Mouse (Mus musculus) kidney, adult 11 months (tissue): Measurements from ENCODE around the gene Amot.

Experiments
- DNase-seq: peaks from one replicate; pipeline ENCODE4 v3.0.0; 2022

Gene Amot

GRCm38 (mm10) chrX:145504717-145505415 lies at the start of gene Amot:
Gene Amot (minus strand): TSS chrX:145505181.
- DNase-seq = peak; percentile 86

GRCm38 (mm10) chrX:145545060-145545459 lies 40.1 kb upstream of the Amot start:
- no peak for DNase-seq

DNA sequence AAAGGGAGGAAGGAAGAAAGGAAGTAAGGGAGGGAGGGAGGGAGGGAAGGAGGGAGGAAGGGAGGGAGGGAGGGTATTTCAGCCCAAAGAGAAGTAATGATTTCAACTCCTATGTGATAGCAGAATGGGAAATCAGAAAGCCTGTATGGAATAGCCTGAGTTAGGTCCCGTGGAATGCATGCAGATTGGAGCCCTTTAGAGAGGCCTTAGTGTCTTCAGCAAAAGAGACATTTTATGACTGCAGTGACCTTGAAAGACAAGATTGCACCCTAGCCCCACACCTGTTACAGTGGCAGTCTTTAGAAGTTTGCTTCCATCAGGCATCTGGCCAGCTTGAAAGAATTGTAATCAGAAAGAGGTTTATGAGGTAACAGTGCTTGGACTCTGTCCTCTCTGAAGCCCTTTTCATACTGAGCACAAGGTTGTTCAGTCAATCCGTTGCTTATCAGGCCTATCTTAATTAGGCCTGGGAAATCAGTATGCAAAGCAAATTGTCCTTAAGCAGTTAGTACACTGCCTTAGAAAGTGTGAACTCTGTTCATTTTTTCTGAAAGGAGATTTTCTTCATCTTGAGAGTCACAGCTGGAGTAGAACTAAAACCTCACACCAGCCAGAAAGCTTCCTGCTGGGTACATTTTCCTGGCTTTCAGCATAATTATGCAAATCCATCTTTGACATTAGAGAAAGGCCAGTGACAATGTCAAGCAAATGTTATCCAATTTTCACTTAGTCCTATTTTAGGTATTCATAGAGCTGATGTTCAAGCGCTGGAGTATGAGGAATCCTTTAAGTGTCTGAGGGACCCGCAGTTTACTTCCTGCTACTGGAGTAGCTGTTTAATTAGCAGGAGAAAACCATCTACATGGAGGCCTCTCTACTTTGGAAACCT lies 38.9 kb upstream of the Amot start:
- DNase-seq = peak; percentile 3

GRCm38 (mm10) chrX:145541050-145541449 lies 36.1 kb upstream of the Amot start:
- DNase-seq = no peak

DNA sequence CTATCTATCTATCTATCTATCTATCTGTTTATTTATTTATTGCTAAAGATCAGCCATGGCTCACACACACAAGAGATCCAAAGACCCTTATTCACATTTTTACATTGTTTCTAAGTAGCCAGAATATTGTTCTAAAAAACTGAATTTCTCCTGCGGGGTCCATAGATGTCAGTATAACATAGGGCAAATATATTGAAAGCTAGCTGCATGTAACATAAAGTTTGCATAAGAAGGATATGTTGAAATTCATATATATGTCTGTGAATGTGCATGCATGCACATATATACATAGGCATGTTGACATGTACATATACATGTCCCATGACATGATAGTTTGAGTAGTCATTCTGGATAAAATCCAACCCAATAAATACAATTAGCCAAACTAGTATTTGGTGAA lies 35.3 kb upstream of the Amot start:
- no peak for DNase-seq

DNA sequence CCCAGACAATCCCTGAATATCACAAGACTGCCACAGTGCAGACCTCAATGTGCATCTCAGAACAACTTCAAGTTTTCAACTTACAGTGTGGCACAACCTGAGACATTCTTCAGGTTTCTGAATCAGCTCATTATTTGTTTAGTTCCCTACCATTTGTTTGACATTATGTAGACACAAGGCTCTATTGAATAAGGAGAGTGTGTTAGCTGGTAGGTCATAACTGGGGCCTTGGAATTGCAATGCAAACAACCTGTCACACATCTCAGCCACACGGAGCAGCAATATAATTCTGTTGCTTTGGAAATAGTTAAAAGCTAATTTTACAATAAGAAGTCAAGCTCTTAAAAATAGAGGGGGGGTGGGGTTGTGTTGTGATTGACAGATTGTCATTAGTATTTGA lies 24.6 kb upstream of the Amot start:
- no peak for DNase-seq

GRCm38 (mm10) chrX:145516322-145517066 lies 11.5 kb upstream of the Amot start:
- no peak for DNase-seq

DNA sequence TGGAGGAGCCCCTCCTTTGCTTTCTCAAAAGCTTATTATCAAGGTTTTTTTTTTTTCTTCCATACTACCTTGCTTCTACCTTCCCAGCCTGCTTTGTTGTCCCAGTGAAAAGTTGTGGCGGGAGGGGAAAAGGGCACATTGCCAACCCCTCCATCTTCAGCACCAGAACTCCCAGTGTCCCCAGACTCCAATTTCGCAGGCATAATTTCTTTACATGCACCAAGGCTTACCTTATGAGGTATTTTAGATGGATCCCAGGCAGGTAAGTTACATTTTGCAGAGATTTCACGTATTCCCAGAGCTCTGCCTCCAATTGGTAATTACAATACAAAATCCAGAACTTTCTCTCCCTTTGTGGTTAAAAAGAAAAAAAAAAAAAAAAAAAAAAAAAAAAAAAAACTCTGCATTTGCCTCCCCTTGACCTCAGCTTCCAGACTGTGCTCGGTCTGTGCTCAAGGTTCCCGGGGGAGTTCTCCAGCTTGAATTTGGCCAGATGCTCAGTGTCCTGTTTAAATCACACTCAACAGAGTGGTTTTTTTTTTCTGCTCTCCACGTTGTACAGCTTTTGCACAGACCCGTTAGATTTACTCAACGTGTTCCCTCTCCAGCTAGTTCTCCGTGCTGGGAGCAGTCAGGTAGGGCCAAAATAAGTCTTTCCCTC lies 10.6 kb upstream of the Amot start:
- no peak for DNase-seq

- DNase-seq = peak; percentile 16
Observed at GRCm38 (mm10) chrX:145510675-145511074, 5.7 kb upstream of the Amot start.

- DNase-seq = peak; percentile 85
Observed at GRCm38 (mm10) chrX:145505457-145506201, 648 bp upstream of the Amot start.

- DNase-seq = peak; percentile 38
Observed at GRCm38 (mm10) chrX:145501666-145502355, 3.2 kb downstream of the Amot start.

DNA sequence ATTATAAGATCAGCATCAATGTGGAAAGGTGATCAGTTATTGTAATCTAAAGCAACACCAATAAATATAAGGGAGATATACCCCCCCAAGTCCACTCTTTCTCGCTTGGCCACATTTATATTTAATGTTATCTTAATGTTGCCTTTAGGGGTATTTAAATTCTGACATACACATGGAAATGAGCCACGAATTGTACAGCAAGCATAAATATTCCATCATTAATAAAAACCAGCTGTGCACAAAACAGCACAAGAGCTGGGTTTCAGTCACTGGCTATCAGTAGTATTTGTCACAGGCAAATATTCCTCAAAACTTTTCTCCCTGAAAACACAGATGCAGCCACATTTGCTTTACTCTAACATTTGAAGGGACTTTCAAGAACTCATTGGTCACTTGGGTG lies 5.9 kb downstream of the Amot start:
- no peak for DNase-seq

- DNase-seq = no peak
Observed at GRCm38 (mm10) chrX:145498691-145499090, 6.3 kb downstream of the Amot start.

GRCm38 (mm10) chrX:145497486-145497885 lies 7.5 kb downstream of the Amot start:
- DNase-seq = peak; percentile 35

GRCm38 (mm10) chrX:145495381-145495780 lies 9.6 kb downstream of the Amot start:
- DNase-seq = no peak

DNA sequence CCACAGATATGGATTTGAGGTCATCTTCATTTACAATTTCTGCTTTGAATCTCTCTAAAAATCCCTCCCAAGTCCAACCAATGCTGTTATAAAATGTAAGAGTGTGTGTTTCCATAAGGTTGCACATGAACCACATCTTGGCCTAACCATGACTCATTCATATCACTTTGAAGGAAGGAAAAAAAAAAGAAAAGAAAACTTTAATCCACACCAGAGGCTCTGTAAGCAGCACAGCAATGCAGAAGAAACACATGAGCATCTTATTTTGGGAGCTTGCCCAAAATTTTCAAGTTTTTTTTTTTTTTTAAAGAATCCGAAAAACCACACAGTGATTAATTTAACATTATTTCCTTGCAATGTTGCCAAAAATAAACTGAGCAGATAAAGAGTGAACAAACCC lies 14.2 kb downstream of the Amot start:
- DNase-seq = no peak

DNA sequence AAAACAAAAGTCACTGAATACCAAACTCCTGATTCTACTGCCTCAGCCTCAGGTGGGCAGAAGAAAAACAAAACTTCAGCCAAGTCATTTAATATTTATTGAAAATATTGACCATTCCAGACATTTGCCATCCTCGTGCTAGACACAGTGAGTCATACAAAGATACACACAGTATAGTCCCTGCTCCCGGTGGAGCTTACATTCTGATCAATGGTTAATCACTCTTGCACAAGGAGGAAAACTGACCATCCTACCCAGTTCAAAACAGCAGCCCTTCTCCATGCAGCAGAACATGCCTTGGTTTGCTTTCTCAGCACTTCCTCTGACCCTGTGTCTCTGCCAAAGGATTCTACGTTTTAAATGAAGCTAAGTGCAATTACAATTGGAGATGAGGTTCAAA lies 14.6 kb downstream of the Amot start:
- no peak for DNase-seq

DNA sequence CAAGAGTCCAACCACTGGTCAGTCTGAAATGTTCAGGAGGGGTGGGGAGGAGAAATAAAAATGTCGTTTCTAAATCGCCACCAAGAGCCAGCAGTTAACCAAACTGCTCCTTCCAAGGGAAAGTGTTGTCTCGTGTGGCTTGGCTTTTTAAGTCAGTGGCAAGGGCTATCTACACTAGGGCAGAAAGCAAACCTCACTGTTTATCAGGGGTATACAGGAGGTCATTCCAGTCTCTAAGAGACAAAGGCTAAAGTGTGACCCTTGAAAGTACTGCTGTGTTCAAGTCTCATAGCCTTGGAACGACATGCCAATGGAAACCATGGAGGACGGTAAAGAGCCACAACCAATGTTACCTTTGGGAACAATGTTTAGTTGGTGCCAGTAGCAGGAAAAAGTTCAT lies 15.0 kb downstream of the Amot start:
- DNase-seq = no peak

DNA sequence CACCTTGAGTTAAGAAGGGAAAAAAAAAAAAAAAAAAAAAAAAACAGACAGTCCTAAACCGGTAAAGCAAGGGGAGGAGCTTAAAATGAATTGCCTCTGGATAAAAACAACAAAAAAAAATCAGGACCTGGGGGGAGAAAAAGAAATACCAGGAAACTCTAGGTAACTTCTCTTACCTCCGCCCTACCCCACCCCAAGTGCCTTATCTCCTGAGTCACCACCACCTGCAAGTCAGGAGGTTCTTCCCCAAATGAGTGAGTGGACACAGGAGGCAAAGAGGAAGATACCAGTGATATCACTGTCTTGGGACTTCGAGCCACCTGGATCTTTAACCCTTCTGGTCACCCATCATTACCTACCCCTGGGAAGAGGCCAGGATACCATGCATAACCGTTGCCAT lies 19.5 kb downstream of the Amot start:
- no peak for DNase-seq

DNA sequence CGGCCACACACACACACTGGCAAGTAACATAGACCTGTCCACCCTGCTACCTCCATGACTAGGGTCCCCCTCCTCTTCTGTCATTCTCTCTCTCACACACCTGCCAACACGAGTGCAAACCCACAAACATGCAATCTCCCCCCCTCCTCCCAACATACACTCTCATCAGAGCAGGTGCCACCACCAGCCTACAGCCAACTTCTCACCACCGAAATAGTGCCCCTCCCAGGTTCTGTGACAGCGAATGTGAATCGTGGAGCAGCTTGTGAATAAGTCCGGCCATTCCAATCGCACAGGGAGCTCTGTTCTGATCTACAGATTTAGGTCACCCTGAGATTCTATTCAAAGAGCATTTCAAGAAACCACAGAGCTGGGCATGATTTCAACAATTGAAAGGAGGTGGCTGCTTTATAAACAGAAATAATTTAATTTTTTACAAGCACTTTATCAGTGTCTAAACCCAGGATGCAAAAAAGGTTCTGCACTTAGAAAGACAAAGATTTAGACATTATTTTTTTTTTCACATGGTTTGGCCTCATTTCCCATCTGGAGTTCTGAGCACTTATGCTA lies 21.4 kb downstream of the Amot start:
- no peak for DNase-seq

GRCm38 (mm10) chrX:145482383-145482782 lies 22.6 kb downstream of the Amot start:
- DNase-seq = no peak
